Mouse (Mus musculus): Measurements from ENCODE around the gene Sap25. TPM values are rescaled to one million over a fixed set of nuclear protein-coding genes. Genes with fewer than 3 reads are reported as not detected.
A peak's percentile ranks its signal among the peaks of the same experiment; 100 is the strongest.

Sap25 gene
- polyA plus RNA-seq, 1 experiment from 2014 or later: 11.7 TPM

GRCm38 (mm10) chr5:137633397-137634084 is 7.6 kb upstream of the Sap25 start:
- H3K4me2 ChIP-seq (replicated peaks; ENCODE audit: low read depth, low read length): no peak overlapping the region
- H3K36me3 ChIP-seq (ENCODE audit: insufficient read depth, low read length): peaks cover 42% of the 10 kb centered on the region
- no peak for ATAC-seq (ENCODE audit: low FRiP score, low TSS enrichment)
- WGBS: 79% methylated on average over 12 of the region's 12 CpGs
- H3K27me3 ChIP-seq (ENCODE audit: insufficient read depth, low read length): no peaks in the 10 kb centered on the region
- H3K9me3 ChIP-seq (ENCODE audit: low read length): no peaks in the 10 kb centered on the region
- H3K9ac ChIP-seq (replicated peaks; ENCODE audit: low read length): no peak overlapping the region
- no peak overlapping the region for H3K27ac ChIP-seq (ENCODE audit: low read length)
- H3K4me1 ChIP-seq (ENCODE audit: insufficient read depth, low read length): peaks cover 34% of the 10 kb centered on the region
- no peak overlapping the region for H3K4me3 ChIP-seq (ENCODE audit: low read length)

DNA sequence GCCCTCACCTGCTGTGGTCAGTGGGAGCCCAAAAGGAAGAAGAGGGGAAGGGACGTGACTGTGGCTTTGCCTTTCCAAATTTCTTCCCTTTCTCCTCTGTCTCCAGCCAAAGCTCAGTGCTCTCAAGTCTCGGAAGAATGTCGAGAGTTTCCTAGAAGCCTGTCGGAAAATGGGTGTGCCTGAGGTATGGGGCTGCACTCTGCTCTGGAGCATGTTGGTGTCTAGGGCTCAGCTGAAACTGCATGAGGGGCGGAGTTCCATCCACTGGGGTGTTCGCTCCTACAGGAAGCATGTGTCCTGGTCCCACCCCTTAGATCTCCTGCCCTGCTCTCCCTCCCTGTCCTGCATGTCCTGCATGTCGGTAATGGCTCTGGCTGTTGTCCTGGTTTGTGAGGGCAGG is 1.7 kb upstream of the Sap25 start:
- Histone ChIP-seq H3K9me3 (ENCODE audit: low read length) (no peaks in the 10 kb centered on the region), H3K4me3 (ENCODE audit: low read length) (no peak overlapping the region), H3K4me1 (ENCODE audit: insufficient read depth, low read length) (no peaks in the 10 kb centered on the region), H3K27me3 (ENCODE audit: insufficient read depth, low read length) (peaks cover 8% of the 10 kb centered on the region; the same call in 1 of the 2 replicates), H3K36me3 (ENCODE audit: insufficient read depth, low read length) (peaks cover 68% of the 10 kb centered on the region), H3K4me2 (replicated peaks; ENCODE audit: low read depth, low read length) (no peak overlapping the region), H3K9ac (replicated peaks; ENCODE audit: low read length) (no peak overlapping the region), H3K27ac (ENCODE audit: low read length) (no peak overlapping the region)
- ATAC-seq (ENCODE audit: low FRiP score, low TSS enrichment): no peak
- WGBS: 80% methylated on average over 7 of the region's 7 CpGs

DNA sequence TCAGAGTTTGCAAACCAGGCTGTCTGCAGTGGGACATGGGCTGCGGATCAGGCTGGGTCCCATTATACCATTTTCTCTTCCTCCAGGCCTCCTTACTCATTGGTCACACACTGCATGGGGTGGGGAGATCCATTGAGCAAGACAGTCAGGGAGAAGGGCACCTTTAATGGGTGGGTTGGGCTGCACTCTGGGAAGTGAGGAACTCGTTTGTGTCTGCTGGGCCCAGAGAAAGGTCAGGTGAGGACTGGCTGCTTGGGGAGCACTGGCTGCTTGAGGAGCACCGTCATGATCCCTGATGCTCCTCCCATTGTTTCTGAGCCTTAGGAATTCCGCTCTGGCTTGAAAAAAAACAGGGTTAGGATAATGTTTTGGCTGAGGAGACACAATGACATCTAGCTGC is 1.8 kb downstream of the Sap25 start:
- Histone ChIP-seq H3K27ac (ENCODE audit: low read length) (no peak overlapping the region), H3K4me3 (ENCODE audit: low read length) (no peak overlapping the region), H3K9me3 (ENCODE audit: low read length) (no peaks in the 10 kb centered on the region), H3K9ac (replicated peaks; ENCODE audit: low read length) (no peak overlapping the region), H3K27me3 (ENCODE audit: insufficient read depth, low read length) (peaks cover 21% of the 10 kb centered on the region), H3K4me1 (ENCODE audit: insufficient read depth, low read length) (peaks cover 18% of the 10 kb centered on the region), H3K4me2 (replicated peaks; ENCODE audit: low read depth, low read length) (no peak overlapping the region), H3K36me3 (ENCODE audit: insufficient read depth, low read length) (peaks cover 44% of the 10 kb centered on the region)
- 39% methylated on average over 4 of the region's 4 CpGs for WGBS
- ATAC-seq (ENCODE audit: low FRiP score, low TSS enrichment): no peak

- Histone ChIP-seq H3K4me3 (ENCODE audit: low read length) (no peak overlapping the region), H3K27me3 (ENCODE audit: insufficient read depth, low read length) (peaks cover 21% of the 10 kb centered on the region), H3K9me3 (ENCODE audit: low read length) (no peaks in the 10 kb centered on the region), H3K4me2 (replicated peaks; ENCODE audit: low read depth, low read length) (peak overlapping the region; percentile 63; the same call in 1 of the 2 replicates), H3K9ac (replicated peaks; ENCODE audit: low read length) (no peak overlapping the region), H3K27ac (ENCODE audit: low read length) (no peak overlapping the region), H3K36me3 (ENCODE audit: insufficient read depth, low read length) (peaks cover 29% of the 10 kb centered on the region), H3K4me1 (ENCODE audit: insufficient read depth, low read length) (peaks cover 34% of the 10 kb centered on the region)
- ATAC-seq (ENCODE audit: low FRiP score, low TSS enrichment): no peak
- WGBS: 51% methylated on average over 19 of the region's 19 CpGs
These were observed 3.4 kb downstream of the Sap25 start for GRCm38 (mm10) chr5:137644484-137644883.

- Histone ChIP-seq H3K36me3 (ENCODE audit: insufficient read depth, low read length) (peaks cover 23% of the 10 kb centered on the region), H3K9ac (replicated peaks; ENCODE audit: low read length) (peak overlapping the region; percentile 51), H3K4me3 (ENCODE audit: low read length) (peak overlapping the region; percentile 45), H3K9me3 (ENCODE audit: low read length) (no peaks in the 10 kb centered on the region), H3K27ac (ENCODE audit: low read length) (no peak overlapping the region), H3K4me1 (ENCODE audit: insufficient read depth, low read length) (peaks cover 40% of the 10 kb centered on the region), H3K4me2 (replicated peaks; ENCODE audit: low read depth, low read length) (peak overlapping the region; percentile 63), H3K27me3 (ENCODE audit: insufficient read depth, low read length) (peaks cover 21% of the 10 kb centered on the region)
- 2% methylated on average over 44 of the region's 44 CpGs for WGBS
- ATAC-seq (ENCODE audit: low FRiP score, low TSS enrichment): peak; percentile 27; the same call in 1 of the 2 replicates
These were observed 4.0 kb downstream of the Sap25 start for GRCm38 (mm10) chr5:137645091-137645651.

DNA sequence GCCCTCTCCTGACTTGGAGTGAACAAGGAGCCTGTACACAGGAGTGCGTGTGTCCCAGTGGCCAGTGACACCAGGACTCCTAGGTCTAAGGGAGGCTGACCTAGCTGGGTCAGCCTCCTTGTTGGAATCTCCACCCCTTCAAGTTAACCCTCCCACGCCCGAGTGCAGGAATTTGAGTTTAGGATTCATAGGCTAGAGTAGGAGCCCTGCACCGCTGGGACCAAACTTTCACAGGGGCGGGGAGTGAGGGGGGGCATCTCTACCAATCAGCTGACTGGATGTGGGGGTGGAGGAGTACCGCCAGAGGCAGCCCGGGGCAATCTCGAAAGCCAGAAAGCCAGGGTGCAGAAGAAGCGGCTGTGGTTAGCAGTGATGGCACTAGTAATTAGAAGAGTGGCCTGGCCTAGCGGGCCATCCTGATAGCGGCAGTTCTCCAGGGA is 4.5 kb downstream of the Sap25 start, which contains the start of gene Irs3:
Gene Irs3, minus strand, starts transcription at position 63 of the 440 bp plus-strand sequence.
- Histone ChIP-seq H3K4me1 (ENCODE audit: insufficient read depth, low read length) (peaks cover 45% of the 10 kb centered on the region), H3K4me3 (ENCODE audit: low read length) (peak within 1 kb of the TSS; percentile 45), H3K9ac (replicated peaks; ENCODE audit: low read length) (peak within 1 kb of the TSS; percentile 51)

DNA sequence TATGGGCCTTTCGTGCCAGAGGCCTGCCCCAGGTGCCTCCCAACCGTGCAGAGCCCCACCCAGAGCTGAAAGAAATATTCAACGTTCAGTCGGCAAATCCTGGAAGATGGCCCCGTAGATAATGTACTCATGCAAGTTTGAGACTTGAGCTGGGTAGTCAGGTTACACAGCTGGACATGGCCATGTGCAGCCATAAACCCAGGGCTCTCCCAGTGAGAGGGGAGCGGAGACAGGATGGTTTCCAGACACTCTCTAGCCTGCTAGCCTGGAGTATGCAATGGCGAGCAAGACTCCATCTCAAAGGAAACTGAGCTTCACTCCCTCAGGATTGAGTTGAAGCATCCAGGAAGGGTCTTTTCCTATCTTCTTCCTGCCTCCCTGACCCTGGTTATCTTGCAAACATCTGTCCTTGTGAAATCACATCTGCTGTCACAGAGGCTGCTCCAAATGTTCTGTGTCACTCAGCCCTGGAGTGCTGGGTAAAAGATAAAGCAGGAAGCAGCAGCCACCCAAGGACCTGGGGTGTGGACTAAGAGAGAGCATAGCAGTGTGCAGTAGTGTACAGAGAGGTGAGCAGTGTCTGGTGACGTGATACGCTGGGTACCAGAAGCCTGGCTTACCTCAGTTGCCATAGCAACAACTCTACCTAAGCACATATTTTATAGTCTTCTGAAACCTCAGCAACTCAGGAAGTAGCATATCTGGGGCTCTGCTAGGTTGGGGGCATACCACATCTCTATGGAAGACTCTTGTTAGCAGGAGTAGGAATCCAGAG is 6.9 kb downstream of the Sap25 start:
- Histone ChIP-seq H3K36me3 (ENCODE audit: insufficient read depth, low read length) (0 out of 2 replicates have a peak, but pooled peaks cover 4% of the 10 kb centered on the region), H3K4me3 (ENCODE audit: low read length) (no peak overlapping the region), H3K4me1 (ENCODE audit: insufficient read depth, low read length) (peaks cover 45% of the 10 kb centered on the region), H3K27ac (ENCODE audit: low read length) (0 out of 2 replicates have a peak overlapping the region, but pooled peaks have one; percentile 16), H3K9ac (replicated peaks; ENCODE audit: low read length) (no peak overlapping the region), H3K4me2 (replicated peaks; ENCODE audit: low read depth, low read length) (no peak overlapping the region), H3K27me3 (ENCODE audit: insufficient read depth, low read length) (peaks cover 21% of the 10 kb centered on the region), H3K9me3 (ENCODE audit: low read length) (no peaks in the 10 kb centered on the region)
- 22% methylated on average over 9 of the region's 9 CpGs for WGBS
- ATAC-seq (ENCODE audit: low FRiP score, low TSS enrichment): no peak

More for the DNA sequence above, 4.5 kb downstream of the Sap25 start, which contains the start of gene Irs3:
- peaks cover 18% of the 10 kb centered on the region for H3K36me3 ChIP-seq (ENCODE audit: insufficient read depth, low read length)
- H3K27me3 ChIP-seq (ENCODE audit: insufficient read depth, low read length): peaks cover 21% of the 10 kb centered on the region
- WGBS: 18% methylated on average over 11 of the region's 11 CpGs
- H3K9me3 ChIP-seq (ENCODE audit: low read length): no peaks in the 10 kb centered on the region
- no peak within 1 kb of the TSS for H3K27ac ChIP-seq (ENCODE audit: low read length)
- H3K4me2 ChIP-seq (replicated peaks; ENCODE audit: low read depth, low read length): peak within 1 kb of the TSS; percentile 63
- ATAC-seq (ENCODE audit: low FRiP score, low TSS enrichment): peak; percentile 28

GRCm38 (mm10) chr5:137649251-137649650 is 8.1 kb downstream of the Sap25 start:
- Histone ChIP-seq H3K9me3 (ENCODE audit: low read length) (no peaks in the 10 kb centered on the region), H3K36me3 (ENCODE audit: insufficient read depth, low read length) (0 out of 2 replicates have a peak, but pooled peaks cover 4% of the 10 kb centered on the region), H3K9ac (replicated peaks; ENCODE audit: low read length) (no peak overlapping the region), H3K4me1 (ENCODE audit: insufficient read depth, low read length) (peaks cover 45% of the 10 kb centered on the region), H3K27me3 (ENCODE audit: insufficient read depth, low read length) (peaks cover 15% of the 10 kb centered on the region), H3K4me2 (replicated peaks; ENCODE audit: low read depth, low read length) (0 out of 2 replicates have a peak overlapping the region, but pooled peaks have one; percentile 19), H3K4me3 (ENCODE audit: low read length) (no peak overlapping the region), H3K27ac (ENCODE audit: low read length) (peak overlapping the region; percentile 72)
- 10% methylated on average over 4 of the region's 4 CpGs for WGBS
- ATAC-seq (ENCODE audit: low FRiP score, low TSS enrichment): no peak

- H3K4me3 ChIP-seq (ENCODE audit: low read length): no peak overlapping the region
- peaks cover 10% of the 10 kb centered on the region; the same call in 1 of the 2 replicates for H3K27me3 ChIP-seq (ENCODE audit: insufficient read depth, low read length)
- H3K36me3 ChIP-seq (ENCODE audit: insufficient read depth, low read length): 0 out of 2 replicates have a peak, but pooled peaks cover 4% of the 10 kb centered on the region
- H3K4me1 ChIP-seq (ENCODE audit: insufficient read depth, low read length): peaks cover 43% of the 10 kb centered on the region
- H3K9me3 ChIP-seq (ENCODE audit: low read length): no peaks in the 10 kb centered on the region
- H3K4me2 ChIP-seq (replicated peaks; ENCODE audit: low read depth, low read length): peak overlapping the region; percentile 19; the same call in 1 of the 2 replicates
- WGBS: 20% methylated on average over 18 of the region's 18 CpGs
- peak overlapping the region; percentile 72 for H3K27ac ChIP-seq (ENCODE audit: low read length)
- 0 out of 2 replicates have a peak, but pooled peaks have one; percentile 7 for ATAC-seq (ENCODE audit: low FRiP score, low TSS enrichment)
- H3K9ac ChIP-seq (replicated peaks; ENCODE audit: low read length): peak overlapping the region; percentile 50
These were observed 8.8 kb downstream of the Sap25 start for GRCm38 (mm10) chr5:137649669-137650571.
